Mouse (Mus musculus) cortical plate, adult 2 months (tissue): Measurements from ENCODE around the gene Ppp1r8.

Experiments used
- CTCF ChIP-seq: fragments of 200-500 bp; IDR thresholded peaks from 2 replicates; pipeline ENCODE4 v1.5.1; 2011; ENCODE audit warnings: mild to moderate bottlenecking, control low read depth, low read length; ENCODE audit not compliant: insufficient read depth; ENCODE audit errors: extremely low read depth
- POLR2A ChIP-seq: fragments of 200-500 bp; IDR thresholded peaks from 2 replicates; pipeline ENCODE4 v1.6.1; 2011; ENCODE audit warnings: mild to moderate bottlenecking, low read length, control low read depth; ENCODE audit not compliant: insufficient read depth; ENCODE audit errors: extremely low read depth

DNA sequence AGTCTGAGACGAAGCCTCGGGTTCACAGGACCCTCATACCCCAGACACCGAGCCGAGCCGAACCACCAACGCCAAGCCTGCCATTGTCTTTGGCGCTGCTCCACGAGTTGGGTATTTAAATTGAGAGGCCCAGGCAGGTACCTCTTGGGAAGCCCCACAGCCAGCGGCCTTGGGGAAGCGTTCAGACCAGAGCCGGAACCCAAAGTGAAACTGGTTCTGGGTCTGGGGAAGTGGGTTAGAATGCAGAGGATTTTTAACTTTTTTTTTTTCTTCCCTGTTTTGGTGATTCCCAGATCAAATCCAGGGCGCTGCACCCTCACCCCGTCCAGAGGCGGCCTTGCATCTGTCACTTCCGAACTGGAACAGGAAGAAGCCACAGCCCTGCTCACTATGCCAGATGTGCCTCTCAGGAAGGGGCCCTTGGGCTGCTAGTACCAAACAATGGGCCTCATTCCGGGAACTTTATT, 40.8 kb downstream of the Ppp1r8 start:
- TF ChIP-seq POLR2A (no peak), CTCF (no peak)
